Mouse (Mus musculus) right cerebral cortex, adult 18-20 months (tissue): ENCODE data around the gene Cavin1.

ENCODE experiments used
- DNase-seq: peaks from one replicate; pipeline ENCODE4 v3.0.0; 2022; ENCODE audit warnings: mixed read lengths

The Cavin1 gene

GRCm38 (mm10) chr11:100980438-100980837, 9.8 kb upstream of the Cavin1 start:
- no peak for DNase-seq

DNA sequence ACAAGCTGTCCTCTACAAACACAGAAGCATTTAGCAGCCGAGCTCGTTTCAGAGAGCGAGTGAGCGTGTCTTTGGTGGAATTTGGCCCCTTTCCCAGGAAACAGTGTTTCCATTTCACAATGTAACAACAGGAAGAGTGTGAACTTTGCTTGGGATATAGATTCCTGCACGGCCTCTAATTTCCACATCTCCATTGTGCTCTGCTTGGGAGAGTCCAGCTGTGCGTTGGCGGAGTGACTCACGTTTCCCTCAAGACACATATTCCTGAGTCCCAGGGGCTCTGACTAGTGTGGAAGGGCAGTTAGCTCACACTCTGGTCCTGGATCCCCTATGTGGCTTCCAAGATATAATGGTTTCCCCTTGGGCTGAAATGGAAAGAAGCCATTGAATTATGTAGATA, 9.2 kb upstream of the Cavin1 start:
- DNase-seq, result peak; percentile 34

- DNase-seq, result no peak
Measured at GRCm38 (mm10) chr11:100975241-100975640, 4.6 kb upstream of the Cavin1 start.

DNA sequence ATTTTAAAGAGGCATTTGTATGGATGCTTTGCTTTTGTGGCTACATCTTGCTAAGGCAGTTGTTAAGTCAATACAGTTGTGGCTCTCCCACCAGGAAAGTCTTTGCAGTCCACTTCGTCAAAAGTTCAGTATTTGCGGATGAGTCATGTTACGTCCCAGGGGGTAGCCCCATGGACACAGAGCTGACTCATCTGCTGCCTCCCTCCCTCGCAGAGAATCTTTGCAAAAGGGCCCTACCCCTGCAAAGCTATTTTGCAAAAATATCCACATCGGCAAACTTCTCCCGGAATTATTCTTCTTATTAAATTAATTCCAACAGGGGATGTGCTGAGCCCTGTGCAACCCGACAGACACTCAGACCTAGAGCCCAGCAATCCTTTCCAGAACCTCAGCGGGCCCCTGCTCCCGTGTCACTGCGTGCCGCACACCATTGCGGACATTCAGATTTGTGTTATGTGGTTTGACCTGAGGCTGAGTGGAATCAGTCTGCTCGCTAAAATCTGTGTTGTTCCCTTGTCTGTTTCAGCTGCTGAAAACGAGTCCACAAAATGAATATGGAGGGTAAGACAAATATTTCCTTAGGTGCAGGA, 3.8 kb upstream of the Cavin1 start:
- no peak for DNase-seq

DNA sequence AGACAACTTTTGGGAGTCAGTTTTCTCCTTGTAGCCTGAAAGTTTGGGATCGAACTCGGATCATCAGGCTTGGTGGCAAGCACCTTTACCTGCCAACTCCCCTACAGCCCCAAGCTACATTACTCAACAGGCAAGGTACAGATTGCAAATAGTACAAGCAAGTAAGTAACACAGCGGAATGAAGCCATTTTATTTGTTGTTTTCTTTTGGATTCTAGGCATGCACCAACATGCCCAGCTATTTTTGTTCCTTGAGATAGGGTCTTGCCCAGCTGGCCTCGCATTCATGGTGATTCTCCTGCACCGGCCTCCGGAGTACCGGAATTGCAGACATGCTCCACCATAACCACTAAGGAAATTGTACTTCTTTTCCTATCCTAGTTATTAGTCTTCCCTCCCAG, 2.6 kb upstream of the Cavin1 start:
- DNase-seq, result no peak

- no peak for DNase-seq
Measured at GRCm38 (mm10) chr11:100971455-100971854, 768 bp upstream of the Cavin1 start.

GRCm38 (mm10) chr11:100969744-100970556, 737 bp downstream of the Cavin1 start:
- no peak for DNase-seq

DNA sequence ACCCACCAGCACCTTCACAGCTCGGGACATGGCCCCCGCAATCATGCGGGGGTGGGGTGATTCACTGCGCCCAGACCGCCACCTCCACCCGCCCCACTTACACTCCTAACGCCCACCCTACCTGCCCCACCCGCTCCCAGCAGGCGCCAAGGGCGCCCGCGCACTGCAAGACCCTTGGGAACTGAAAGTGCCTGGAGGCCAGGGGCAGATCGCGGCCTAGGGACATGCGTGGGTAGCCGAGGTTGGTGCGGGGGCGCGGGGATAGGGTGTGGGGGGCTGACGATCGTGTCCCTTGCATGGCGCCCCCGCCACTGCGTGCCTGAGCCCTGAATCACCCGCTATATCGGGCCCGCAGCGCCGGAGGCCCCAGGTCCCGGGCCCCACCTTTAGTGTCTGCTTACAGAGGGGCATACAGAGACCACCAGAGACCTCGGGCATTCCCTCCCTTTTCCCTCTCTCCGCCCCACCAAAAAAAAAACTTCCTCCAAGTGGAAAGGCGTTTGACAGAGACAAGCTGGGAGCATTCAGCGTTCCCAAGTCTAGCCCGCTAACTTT, 1.4 kb downstream of the Cavin1 start:
- DNase-seq, result peak; percentile 16

- no peak for DNase-seq
Measured at GRCm38 (mm10) chr11:100968501-100968900, 2.2 kb downstream of the Cavin1 start.

- DNase-seq, result no peak
Measured at GRCm38 (mm10) chr11:100967881-100968420, 2.7 kb downstream of the Cavin1 start.

DNA sequence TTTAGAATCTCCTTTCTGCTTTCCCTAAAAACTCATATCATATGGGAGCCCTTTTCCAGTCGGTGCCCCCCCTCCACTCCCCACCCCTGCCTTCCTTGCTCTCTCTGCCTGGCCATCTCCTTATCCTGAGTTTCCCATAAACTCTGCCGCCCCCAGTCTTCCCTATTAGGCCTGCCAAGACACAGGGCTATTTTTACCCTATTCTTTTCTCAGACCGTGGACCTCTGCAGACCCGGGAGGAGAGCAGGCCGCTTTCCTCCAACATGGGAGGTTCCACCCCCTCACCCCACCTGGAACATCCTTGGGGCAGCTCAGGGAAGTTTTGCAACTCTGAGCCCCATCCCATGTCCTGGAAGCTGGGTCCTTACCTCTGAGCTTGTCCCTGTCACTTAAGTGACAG, 3.3 kb downstream of the Cavin1 start:
- DNase-seq, result no peak

DNA sequence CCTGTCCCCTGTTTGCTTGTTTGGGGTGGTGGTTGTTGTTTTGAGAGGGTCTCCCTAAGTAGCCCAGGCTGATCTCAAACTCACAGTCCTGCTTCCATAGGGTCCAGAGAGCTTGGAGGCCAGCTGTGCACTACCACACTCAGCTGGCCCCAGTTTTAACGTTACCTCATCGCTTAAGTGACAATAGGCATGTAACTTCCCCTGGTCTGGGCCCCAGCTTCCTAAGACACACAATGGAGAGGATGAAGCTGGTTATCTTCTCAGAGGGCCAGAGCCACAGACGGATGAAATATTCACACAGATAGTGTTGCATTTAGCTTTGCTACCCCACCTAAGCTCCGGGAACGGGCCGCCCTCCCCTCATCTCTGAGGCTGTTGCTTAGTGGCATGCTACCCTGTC, 4.9 kb downstream of the Cavin1 start:
- no peak for DNase-seq

DNA sequence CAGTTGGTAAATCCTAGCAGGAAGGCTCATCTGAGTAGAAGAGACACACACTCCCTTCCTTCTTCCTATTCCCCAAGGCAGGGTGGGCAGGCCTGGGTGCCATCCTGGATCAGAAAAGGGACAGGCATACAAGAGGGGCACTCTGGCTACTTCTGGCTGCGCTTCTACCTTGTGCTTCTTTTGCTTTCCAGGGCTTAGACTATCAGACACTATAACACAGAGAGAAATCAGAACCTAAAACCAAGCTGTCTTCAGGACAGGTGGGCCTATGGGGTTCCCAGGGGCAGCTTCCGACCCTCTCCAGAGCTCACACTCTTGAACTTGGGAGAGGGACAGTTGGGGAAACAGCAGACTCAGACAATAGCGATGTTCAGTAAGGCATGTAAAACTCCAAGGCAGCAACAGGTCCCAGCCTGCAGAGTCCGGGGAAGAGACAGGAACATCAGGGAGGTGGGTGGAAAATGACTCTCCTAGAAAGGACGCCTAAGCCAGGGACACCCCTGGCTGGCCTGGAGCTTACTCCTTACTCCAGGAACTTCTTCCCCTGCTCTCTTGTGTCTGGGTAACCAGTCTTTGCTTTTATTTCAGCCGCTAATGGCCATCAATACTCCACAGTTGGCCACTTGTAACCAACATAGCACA, 5.7 kb downstream of the Cavin1 start:
- DNase-seq, result no peak

DNA sequence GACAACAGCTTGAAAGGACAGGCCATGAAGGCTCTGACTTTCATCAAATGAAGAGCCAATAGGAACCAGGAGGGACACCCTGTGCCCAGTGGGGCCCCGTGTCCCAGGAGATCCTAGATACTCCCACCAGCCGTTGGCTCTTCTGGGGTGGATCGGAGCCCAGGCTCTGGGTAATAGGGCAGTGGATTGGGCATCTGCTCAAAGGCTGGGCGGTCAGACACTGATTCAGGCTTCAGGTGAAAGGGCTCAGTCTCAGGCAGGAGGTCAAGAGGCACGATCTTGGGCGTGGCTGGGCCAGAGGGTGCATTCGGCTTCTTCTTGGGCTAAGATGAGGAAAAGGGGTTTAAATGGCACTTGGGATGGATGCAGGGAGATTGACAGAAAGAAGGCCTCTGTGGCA, 6.5 kb downstream of the Cavin1 start:
- no peak for DNase-seq

GRCm38 (mm10) chr11:100963647-100964046, 7.0 kb downstream of the Cavin1 start:
- DNase-seq, result no peak

- no peak for DNase-seq
Measured at GRCm38 (mm10) chr11:100962371-100962911, 8.2 kb downstream of the Cavin1 start.

DNA sequence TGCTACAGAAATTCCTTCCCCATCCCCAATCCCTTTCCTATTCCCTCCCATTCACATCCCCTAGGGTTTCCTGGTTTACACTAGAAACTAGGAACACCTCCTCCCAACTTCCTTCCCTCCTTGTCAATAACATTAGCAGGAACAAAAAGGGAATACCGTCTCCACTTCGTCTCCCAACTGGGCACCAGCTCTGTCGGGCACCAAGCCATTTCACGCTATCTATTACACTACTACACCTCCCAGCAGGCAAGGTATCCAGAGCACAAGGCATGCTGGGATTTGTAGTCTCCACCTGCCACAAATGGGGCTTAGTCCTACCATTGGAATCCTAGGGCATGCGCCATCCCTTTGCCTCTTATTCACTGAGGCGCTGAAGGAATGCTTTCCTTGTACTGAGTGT, 10.1 kb downstream of the Cavin1 start:
- DNase-seq, result peak; percentile 33

- DNase-seq, result no peak
Measured at GRCm38 (mm10) chr11:100959826-100960225, 10.9 kb downstream of the Cavin1 start.

GRCm38 (mm10) chr11:100959464-100959810, 11.2 kb downstream of the Cavin1 start:
- peak; percentile 57 for DNase-seq

DNA sequence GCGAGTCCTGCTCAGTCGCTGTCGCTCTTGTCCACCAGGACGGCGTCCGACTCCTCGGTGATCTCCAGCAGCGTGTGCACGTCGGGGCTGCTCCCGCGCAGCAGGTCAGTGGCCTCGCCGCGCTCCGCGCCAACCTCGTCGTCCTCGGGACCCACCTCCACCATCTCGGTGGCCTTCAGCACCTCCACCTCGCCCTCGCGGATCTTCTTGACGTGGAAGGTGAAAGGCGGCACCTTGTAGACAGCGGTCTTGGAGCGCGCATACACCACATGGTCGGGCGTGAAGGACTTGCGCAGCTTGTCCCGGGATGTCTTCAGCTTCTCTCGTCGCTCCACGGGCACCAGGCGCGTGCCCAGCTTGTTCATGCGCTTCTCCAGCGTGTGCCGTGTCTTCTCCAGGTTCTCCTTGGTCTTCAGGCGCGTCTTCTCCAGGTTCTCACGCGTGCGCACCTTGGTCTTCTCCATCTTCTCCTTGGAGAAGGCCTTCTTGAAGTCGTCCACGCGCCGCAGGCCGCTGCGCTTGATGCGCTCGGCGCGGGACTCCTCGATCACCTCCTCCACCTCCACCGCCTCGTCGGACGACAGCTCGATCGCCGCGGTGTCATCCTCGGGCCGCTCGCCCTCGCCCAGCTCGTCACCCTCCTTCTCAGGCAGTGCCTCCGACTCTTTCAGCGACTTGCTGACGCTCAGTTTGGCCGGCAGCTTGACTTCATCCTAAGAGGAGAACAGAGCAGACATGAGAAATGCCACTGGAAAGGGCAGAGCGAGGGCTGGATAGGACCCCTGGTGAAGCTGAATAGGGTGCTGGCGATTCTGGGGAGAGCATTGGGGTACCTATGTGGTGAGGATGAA, 11.8 kb downstream of the Cavin1 start:
- DNase-seq, result no peak

GRCm38 (mm10) chr11:100957915-100958469, 12.7 kb downstream of the Cavin1 start:
- DNase-seq, result no peak

DNA sequence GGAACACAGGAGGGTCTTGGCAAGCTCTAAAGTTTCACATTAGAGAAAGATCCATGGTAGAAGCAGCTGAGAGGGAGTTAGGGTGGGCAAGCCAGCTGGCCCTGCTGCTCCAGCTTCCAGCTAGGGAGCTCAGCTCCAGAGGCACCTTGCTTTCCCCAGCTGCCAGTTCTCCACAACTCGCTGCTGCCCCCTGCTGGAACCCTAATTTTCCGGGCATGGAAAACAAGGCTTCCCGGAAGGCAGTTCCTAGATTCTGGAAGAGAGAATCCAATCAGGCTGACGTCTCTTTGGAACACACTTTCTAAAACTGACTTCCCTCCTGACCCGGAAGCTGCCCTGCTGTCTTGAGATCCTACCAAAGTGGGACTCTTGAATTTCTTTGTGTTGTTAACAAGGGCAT, 13.4 kb downstream of the Cavin1 start:
- peak; percentile 86 for DNase-seq
